Mouse (Mus musculus) lung, embryonic 16.5 days (tissue): ENCODE data around the gene Ldah. TPM values are rescaled to one million over a fixed set of nuclear protein-coding genes. Genes with fewer than 3 reads are reported as not detected.

ENCODE experiments used
- ATAC-seq: fragments of 200-750 bp; cut with Nextera tagmentation; 2 replicates; pipeline ENCODE4 v1.8.0; 2017; ENCODE audit warnings: low read depth, mild to moderate bottlenecking, moderate library complexity
- H3K27ac ChIP-seq: fragments of 300-500 bp; sonication (generic); 2 replicates; pipeline ENCODE4 v1.5.1; 2014; ENCODE audit warnings: mild to moderate bottlenecking, control low read depth, low read length
- H3K27me3 ChIP-seq: fragments of 300-500 bp; sonication (generic); 2 replicates; pipeline ENCODE4 v1.6.1; 2014; ENCODE audit warnings: low read depth, low read length, mixed read lengths; ENCODE audit not compliant: control insufficient read depth, insufficient read depth
- H3K36me3 ChIP-seq: fragments of 300-500 bp; sonication (generic); 2 replicates; pipeline ENCODE4 v1.6.1; 2014; ENCODE audit warnings: low read length; ENCODE audit not compliant: control insufficient read depth, insufficient read depth
- H3K4me1 ChIP-seq: fragments of 300-500 bp; sonication (generic); replicated peaks from 2 replicates; pipeline ENCODE4 v1.6.1; 2014; ENCODE audit warnings: low read length, mixed read lengths; ENCODE audit not compliant: control insufficient read depth, insufficient read depth
- H3K4me2 ChIP-seq: fragments of 300-500 bp; sonication (generic); 2 replicates; pipeline ENCODE4 v1.6.1; 2014; ENCODE audit warnings: low read depth, low read length, control low read depth
- H3K4me3 ChIP-seq: fragments of 300-500 bp; sonication (generic); 2 replicates; pipeline ENCODE4 v1.5.1; 2014; ENCODE audit warnings: mild to moderate bottlenecking, low read length, control low read depth
- H3K9ac ChIP-seq: fragments of 300-500 bp; sonication (generic); 2 replicates; pipeline ENCODE4 v1.6.1; 2014; ENCODE audit warnings: low read length, control low read depth
- H3K9me3 ChIP-seq: fragments of 300-500 bp; sonication (generic); 2 replicates; pipeline ENCODE4 v1.6.1; 2016; ENCODE audit warnings: low read length; ENCODE audit not compliant: control insufficient read depth
- WGBS: fragments of 180-500 bp; shearing (Covaris S2); extraction: QIAGEN DNeasy Blood & Tissue Kit; methylation state at CpG from one replicate; pipeline ENCODE4 v1.1.7; 2014; 5-methylcytosine and 5-hydroxymethylcytosine counted together
- polyA plus RNA-seq: library from polyadenylated mRNA; unstranded; fragments of >200 nt; fragmentation: Nextera tagmentation; extraction: Ambion mirVana; gene quantifications from 2 replicates; pipeline ENCODE4 v1.2.1, GENCODE M21; 2015

Ldah gene
- polyA plus RNA-seq, 1 experiment from 2014 or later: 55.0 TPM

DNA sequence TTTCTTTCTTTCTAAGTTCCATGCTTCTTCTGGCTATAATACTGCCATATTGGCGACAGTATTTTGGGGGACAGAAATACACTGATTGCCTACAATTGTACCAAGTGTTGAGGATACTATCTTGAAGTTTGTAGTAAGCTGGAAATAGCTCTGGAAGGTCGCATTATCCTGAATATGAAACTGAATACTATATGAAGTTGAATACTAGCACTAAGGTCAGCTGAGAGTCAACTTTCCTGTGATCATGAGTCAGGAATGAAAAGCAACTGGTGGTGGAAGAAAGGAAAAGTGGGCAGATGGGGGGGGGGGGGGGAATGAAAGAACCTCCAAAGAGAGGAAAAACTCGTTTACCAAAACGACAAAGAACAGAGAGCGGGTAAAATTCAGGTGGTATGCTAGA, 329 bp upstream of the Ldah start:
- Histone ChIP-seq H3K4me2 (peak overlapping the region; percentile 71), H3K9me3 (no peaks in the 10 kb centered on the region), H3K36me3 (no peaks in the 10 kb centered on the region), H3K4me1 (peaks cover 3% of the 10 kb centered on the region; the same call in 1 of the 2 replicates), H3K4me3 (peak overlapping the region; percentile 74), H3K9ac (peak overlapping the region; percentile 83), H3K27me3 (no peaks in the 10 kb centered on the region), H3K27ac (no peak overlapping the region)
- 12% methylated on average over 5 of the region's 5 CpGs for WGBS
- ATAC-seq: 0 out of 2 replicates have a peak, but pooled peaks have one; percentile 2

DNA sequence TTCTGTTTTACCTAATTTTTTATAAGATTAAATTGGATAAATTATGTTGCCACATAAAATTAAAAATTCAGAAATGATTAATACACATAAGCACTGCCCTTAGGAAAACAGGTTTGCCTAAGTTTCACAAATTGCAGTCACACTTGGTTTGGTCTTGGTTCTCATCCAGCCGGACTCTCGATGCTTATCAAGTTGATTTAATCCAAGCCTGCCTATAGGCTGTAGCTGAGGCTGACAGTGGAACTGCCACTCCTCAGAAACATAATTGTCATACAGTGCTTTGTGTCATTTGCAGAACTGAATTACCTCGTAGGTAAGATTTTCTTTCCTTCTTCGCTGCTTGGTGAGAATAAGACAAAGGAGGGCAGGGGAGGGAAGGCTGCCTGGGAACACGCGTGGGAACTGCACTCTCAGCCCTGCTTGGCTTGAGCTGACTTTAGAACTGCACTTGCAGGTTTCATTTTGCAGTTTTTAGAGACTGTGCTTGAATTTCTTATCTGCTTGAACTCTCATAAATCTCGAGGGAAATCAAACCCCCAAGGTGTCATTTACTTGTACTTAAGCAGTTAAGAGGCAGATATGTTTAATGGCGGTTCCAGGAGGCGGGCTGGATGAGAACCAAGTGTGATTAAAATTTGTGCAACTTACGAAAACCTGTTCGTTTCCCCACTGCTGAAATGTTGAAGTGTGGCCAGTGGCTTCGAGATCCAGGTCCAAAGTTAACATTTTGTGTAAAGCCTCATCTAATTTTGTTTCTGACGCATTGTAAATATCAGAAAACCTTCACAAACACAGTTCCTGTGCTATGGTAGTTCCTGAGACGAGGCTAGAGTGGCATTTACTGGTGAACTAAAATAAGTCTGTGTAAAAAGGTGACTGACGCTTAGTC, 8.7 kb downstream of the Ldah start:
- peak overlapping the region; percentile 16; the same call in 1 of the 2 replicates for H3K4me3 ChIP-seq
- H3K4me2 ChIP-seq: 0 out of 2 replicates have a peak overlapping the region, but pooled peaks have one; percentile 17
- no peaks in the 10 kb centered on the region; the same call in 1 of the 2 replicates for H3K4me1 ChIP-seq
- peaks cover 8% of the 10 kb centered on the region for H3K36me3 ChIP-seq
- no peaks in the 10 kb centered on the region for H3K27me3 ChIP-seq
- peak overlapping the region; percentile 39; the same call in 1 of the 2 replicates for H3K9ac ChIP-seq
- no peak overlapping the region for H3K27ac ChIP-seq
- ATAC-seq: 0 out of 2 replicates have a peak, but pooled peaks have one; percentile 17
- WGBS: 53% methylated on average over 15 of the region's 15 CpGs
- no peaks in the 10 kb centered on the region for H3K9me3 ChIP-seq

DNA sequence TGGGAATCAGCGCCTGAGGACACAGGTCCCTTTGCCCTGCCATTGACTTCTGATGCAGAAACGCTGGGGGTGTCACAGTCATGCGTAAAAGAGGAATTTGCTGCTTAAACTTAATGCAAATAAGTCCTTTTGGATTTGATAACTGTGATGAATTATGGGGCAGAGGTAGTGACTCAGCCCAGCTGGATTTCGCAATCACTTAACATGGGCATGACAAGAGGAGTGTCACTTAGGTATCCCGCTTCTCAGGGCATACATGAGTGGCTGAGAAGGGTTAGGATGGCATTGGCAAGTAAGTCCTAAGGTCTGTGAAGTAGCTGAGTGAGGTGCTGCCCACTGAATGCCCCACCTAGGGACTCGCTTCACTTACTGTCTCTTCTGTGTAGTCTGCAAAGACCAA, 15.1 kb downstream of the Ldah start:
- H3K36me3 ChIP-seq: peaks cover 7% of the 10 kb centered on the region
- no peak overlapping the region for H3K4me3 ChIP-seq
- H3K9ac ChIP-seq: no peak overlapping the region
- no peak overlapping the region for H3K27ac ChIP-seq
- no peaks in the 10 kb centered on the region for H3K9me3 ChIP-seq
- H3K4me1 ChIP-seq: no peaks in the 10 kb centered on the region
- ATAC-seq: no peak
- no peaks in the 10 kb centered on the region for H3K27me3 ChIP-seq
- H3K4me2 ChIP-seq: no peak overlapping the region
- WGBS: 87% methylated on average over 6 of the region's 6 CpGs

DNA sequence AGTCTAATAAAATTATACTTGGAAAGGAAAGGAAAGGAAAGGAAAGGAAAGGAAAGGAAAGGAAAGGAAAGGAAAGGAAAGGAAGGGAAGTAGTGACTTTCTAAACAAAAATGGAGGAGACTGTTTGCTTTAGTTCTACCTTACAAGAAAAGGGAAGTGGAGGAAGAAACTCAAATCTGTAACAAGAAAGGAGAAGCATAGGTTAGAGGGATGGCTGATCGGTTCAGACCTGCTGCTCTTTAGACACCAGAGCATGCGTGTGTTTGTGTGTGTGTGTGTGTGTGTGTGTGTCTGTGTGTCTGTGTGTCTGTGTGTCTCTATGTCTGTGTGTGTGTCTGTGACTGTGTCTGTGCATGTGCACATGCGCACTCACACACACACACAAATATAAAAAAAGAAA, 23.2 kb downstream of the Ldah start:
- H3K36me3 ChIP-seq: peaks cover 2% of the 10 kb centered on the region
- no peak overlapping the region for H3K9ac ChIP-seq
- WGBS: 83% methylated on average over 3 of the region's 3 CpGs
- H3K27ac ChIP-seq: no peak overlapping the region
- H3K27me3 ChIP-seq: no peaks in the 10 kb centered on the region
- no peak for ATAC-seq
- H3K9me3 ChIP-seq: no peaks in the 10 kb centered on the region
- H3K4me2 ChIP-seq: no peak overlapping the region
- H3K4me1 ChIP-seq: no peaks in the 10 kb centered on the region
- no peak overlapping the region for H3K4me3 ChIP-seq

DNA sequence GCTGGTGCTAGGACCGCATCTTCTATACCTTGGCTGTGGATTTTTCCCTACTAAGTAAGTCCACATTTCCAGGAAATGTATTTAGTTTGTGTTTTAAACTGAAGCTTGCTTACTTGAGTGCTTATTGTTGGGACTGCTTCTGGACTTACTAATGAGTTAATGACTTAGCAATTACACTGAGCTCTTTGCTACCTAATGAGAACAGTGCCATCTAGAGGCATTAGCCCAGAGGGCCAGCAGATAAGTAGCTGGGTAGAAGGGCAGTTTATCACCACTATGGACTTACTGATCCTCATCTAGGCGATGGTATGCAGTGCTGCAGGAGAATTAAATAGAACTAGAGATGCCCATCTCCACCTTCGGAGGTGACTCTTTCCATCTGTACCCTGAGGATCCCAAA, 24.8 kb downstream of the Ldah start:
- no peak for ATAC-seq
- Histone ChIP-seq H3K9ac (no peak overlapping the region), H3K27ac (no peak overlapping the region), H3K36me3 (peaks cover 2% of the 10 kb centered on the region), H3K4me1 (no peaks in the 10 kb centered on the region), H3K27me3 (no peaks in the 10 kb centered on the region), H3K4me2 (no peak overlapping the region), H3K4me3 (no peak overlapping the region), H3K9me3 (no peaks in the 10 kb centered on the region)
- 80% methylated on average over 3 of the region's 3 CpGs for WGBS

DNA sequence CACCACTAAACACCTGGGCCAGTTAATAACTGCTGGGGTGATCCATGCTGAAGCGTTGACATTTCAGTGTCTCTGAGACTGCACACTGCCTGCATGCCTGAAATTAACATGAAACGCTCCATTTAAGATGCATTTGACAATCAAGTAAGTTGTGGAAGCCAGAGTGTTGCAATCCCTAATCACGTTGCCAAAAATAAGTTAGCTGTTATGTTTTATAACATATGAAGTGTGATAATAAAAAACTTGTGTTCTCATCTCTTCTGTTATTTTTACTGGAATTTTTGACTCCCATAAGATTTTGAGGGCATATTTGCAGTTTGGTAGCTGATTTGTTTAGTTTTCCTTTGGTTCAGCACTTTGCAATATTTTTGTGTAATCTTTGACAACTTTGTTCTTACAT, 34.3 kb downstream of the Ldah start:
- H3K4me2 ChIP-seq: no peak overlapping the region
- no peak overlapping the region for H3K4me3 ChIP-seq
- no peaks in the 10 kb centered on the region for H3K9me3 ChIP-seq
- WGBS: 48% methylated on average over 3 of the region's 3 CpGs
- no peaks in the 10 kb centered on the region for H3K27me3 ChIP-seq
- peaks cover 7% of the 10 kb centered on the region for H3K4me1 ChIP-seq
- ATAC-seq: peak; percentile 50
- no peak overlapping the region for H3K27ac ChIP-seq
- H3K36me3 ChIP-seq: peaks cover 2% of the 10 kb centered on the region; the same call in 1 of the 2 replicates
- H3K9ac ChIP-seq: no peak overlapping the region

DNA sequence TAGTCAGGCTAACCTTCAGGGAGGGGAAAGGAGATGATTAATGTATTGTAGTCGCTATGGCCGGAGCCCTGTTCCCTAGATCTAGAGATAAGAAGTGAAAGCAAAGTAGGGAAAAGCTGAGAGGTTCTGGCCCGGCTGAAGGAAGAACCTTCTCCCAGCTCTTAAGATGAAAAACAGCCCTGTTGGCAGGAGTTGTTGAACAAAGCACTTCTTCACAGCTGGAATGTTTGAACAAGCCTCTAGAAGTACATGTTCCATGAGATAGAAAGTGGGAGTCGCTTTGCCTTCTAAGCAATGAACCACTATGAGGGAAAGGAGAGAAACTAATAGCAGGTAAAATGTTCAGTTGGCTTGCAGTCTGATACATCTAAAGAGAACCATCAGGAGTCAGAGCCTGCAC, 36.8 kb downstream of the Ldah start:
- Histone ChIP-seq H3K9me3 (no peaks in the 10 kb centered on the region), H3K9ac (no peak overlapping the region), H3K36me3 (no peaks in the 10 kb centered on the region; the same call in 1 of the 2 replicates), H3K4me1 (peaks cover 7% of the 10 kb centered on the region), H3K27ac (no peak overlapping the region), H3K4me3 (peak overlapping the region; percentile 10; the same call in 1 of the 2 replicates), H3K27me3 (no peaks in the 10 kb centered on the region), H3K4me2 (peak overlapping the region; percentile 12)
- WGBS: 29% methylated on average over 4 of the region's 4 CpGs
- ATAC-seq: peak; percentile 70

DNA sequence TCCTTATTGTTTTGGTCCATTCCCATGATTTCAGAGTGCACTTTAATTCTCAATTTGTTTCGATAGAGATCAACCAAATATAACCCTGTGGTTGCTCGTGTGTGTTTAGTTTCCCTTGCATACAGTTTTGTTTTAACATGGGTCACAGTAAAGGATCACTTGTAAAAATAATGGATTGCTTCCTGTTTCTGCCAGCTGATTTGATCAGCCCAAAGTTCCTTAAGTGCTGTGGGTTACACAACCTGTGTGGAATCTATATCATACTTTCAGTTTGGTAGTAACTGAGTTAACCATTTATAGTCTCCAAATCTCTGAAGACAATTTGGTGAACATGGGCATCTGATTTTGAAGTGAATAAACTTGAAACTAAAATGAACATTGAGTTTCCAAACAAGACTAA, 52.4 kb downstream of the Ldah start:
- Histone ChIP-seq H3K4me2 (no peak overlapping the region), H3K36me3 (no peaks in the 10 kb centered on the region), H3K9me3 (no peaks in the 10 kb centered on the region), H3K27me3 (no peaks in the 10 kb centered on the region), H3K9ac (no peak overlapping the region), H3K27ac (no peak overlapping the region), H3K4me1 (no peaks in the 10 kb centered on the region), H3K4me3 (no peak overlapping the region)
- ATAC-seq: no peak
- WGBS: 48% methylated on average over 2 of the region's 2 CpGs

DNA sequence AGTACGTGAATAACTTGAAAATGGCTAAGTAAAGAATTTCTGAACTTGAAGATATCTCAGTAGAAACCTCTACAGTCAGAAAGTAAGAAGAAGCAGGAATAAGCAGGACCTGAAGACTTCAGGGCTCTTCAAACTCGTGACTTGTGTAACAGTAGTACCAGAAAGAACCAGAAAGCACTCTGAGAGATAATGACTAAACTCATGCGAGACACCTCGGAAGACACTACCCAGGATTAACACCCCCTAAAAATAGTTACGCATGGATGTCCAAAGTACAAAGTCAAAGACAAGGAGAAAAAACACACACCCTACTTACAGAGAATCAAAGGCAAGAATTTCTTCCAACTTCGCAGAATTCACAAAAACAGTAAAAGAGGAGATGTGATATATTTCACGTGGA, 58.4 kb downstream of the Ldah start:
- WGBS: 75% methylated on average over 7 of the region's 7 CpGs
- no peak overlapping the region for H3K27ac ChIP-seq
- ATAC-seq: no peak

More for the DNA sequence above, 58.4 kb downstream of the Ldah start:
- Histone ChIP-seq H3K4me3 (no peak overlapping the region), H3K4me2 (no peak overlapping the region), H3K36me3 (no peaks in the 10 kb centered on the region; the same call in 1 of the 2 replicates), H3K4me1 (peaks cover 2% of the 10 kb centered on the region; the same call in 1 of the 2 replicates), H3K9ac (no peak overlapping the region), H3K9me3 (no peaks in the 10 kb centered on the region), H3K27me3 (no peaks in the 10 kb centered on the region)
